Mouse (Mus musculus): ENCODE measurements at regions not wholly inside any gene's neighbourhood (a gene's known extent, or its start where the extent isn't known, plus 50 kb on each side); places are given as distances from the start of the nearest gene placed in this dataset.

- ATAC-seq (replicated peaks), result peak; percentile 58; the same call in 1 of the 2 replicates
- no peak overlapping the region for H3K4me3 ChIP-seq
- H3K9me3 ChIP-seq, result no peaks in the 10 kb centered on the region
- H3K4me1 ChIP-seq, result peaks cover 15% of the 10 kb centered on the region
- peak overlapping the region; percentile 42 for H3K27ac ChIP-seq
- H3K27me3 ChIP-seq (replicated peaks), result no peaks in the 10 kb centered on the region
- no peak overlapping the region for H3K9ac ChIP-seq
- no peak overlapping the region for H3K4me2 ChIP-seq
- H3K36me3 ChIP-seq (replicated peaks), result no peaks in the 10 kb centered on the region
- 39% methylated on average over 9 of the region's 9 CpGs for WGBS
Observed at GRCm38 (mm10) chr13:97548527-97548977, 211.9 kb downstream of the Gm10260 start.

- ATAC-seq (replicated peaks), result no peak
- Histone ChIP-seq H3K4me1 (peaks cover 15% of the 10 kb centered on the region), H3K27me3 (replicated peaks) (no peaks in the 10 kb centered on the region), H3K27ac (no peak overlapping the region), H3K4me2 (no peak overlapping the region), H3K9me3 (no peaks in the 10 kb centered on the region), H3K36me3 (replicated peaks) (no peaks in the 10 kb centered on the region), H3K4me3 (no peak overlapping the region), H3K9ac (no peak overlapping the region)
- WGBS, result 55% methylated on average over 5 of the region's 5 CpGs
Observed at GRCm38 (mm10) chr13:97546936-97547335, 213.5 kb downstream of the Gm10260 start.

- H3K36me3 ChIP-seq (replicated peaks), result no peaks in the 10 kb centered on the region
- H3K9ac ChIP-seq, result no peak overlapping the region
- H3K9me3 ChIP-seq, result no peaks in the 10 kb centered on the region
- H3K27ac ChIP-seq, result no peak overlapping the region
- no peak for ATAC-seq (replicated peaks)
- no peak overlapping the region for H3K4me3 ChIP-seq
- H3K27me3 ChIP-seq (replicated peaks), result no peaks in the 10 kb centered on the region
- H3K4me2 ChIP-seq, result no peak overlapping the region
- peaks cover 15% of the 10 kb centered on the region for H3K4me1 ChIP-seq
- WGBS, result 44% methylated on average over 9 of the region's 9 CpGs
Observed at GRCm38 (mm10) chr13:97545971-97546454, 214.4 kb downstream of the Gm10260 start.

GRCm38 (mm10) chr13:97539686-97540085, 220.7 kb downstream of the Gm10260 start:
- WGBS, result 73% methylated on average over 9 of the region's 9 CpGs
- no peak overlapping the region for H3K4me3 ChIP-seq
- no peak for ATAC-seq (replicated peaks)

GRCm38 (mm10) chr13:97538441-97538840, 222.0 kb downstream of the Gm10260 start:
- Histone ChIP-seq H3K36me3 (replicated peaks) (no peaks in the 10 kb centered on the region), H3K27me3 (replicated peaks) (no peaks in the 10 kb centered on the region), H3K4me1 (peaks cover 13% of the 10 kb centered on the region; the same call in 1 of the 2 replicates), H3K27ac (no peak overlapping the region), H3K9ac (no peak overlapping the region), H3K4me2 (0 out of 2 replicates have a peak overlapping the region, but pooled peaks have one; percentile 7), H3K4me3 (no peak overlapping the region), H3K9me3 (no peaks in the 10 kb centered on the region)
- ATAC-seq (replicated peaks), result no peak
- WGBS, result 92% methylated on average over 7 of the region's 7 CpGs

More at GRCm38 (mm10) chr13:97539686-97540085, 220.7 kb downstream of the Gm10260 start:
- Histone ChIP-seq H3K9me3 (no peaks in the 10 kb centered on the region), H3K27me3 (replicated peaks) (no peaks in the 10 kb centered on the region), H3K36me3 (replicated peaks) (no peaks in the 10 kb centered on the region), H3K4me1 (peaks cover 11% of the 10 kb centered on the region; the same call in 1 of the 2 replicates), H3K27ac (no peak overlapping the region), H3K9ac (no peak overlapping the region), H3K4me2 (no peak overlapping the region)

GRCm38 (mm10) chr13:97537686-97538085, 222.7 kb downstream of the Gm10260 start:
- Histone ChIP-seq H3K4me1 (peaks cover 13% of the 10 kb centered on the region; the same call in 1 of the 2 replicates), H3K9ac (no peak overlapping the region), H3K4me2 (no peak overlapping the region), H3K9me3 (no peaks in the 10 kb centered on the region), H3K27ac (no peak overlapping the region), H3K4me3 (no peak overlapping the region), H3K36me3 (replicated peaks) (no peaks in the 10 kb centered on the region), H3K27me3 (replicated peaks) (no peaks in the 10 kb centered on the region)
- no peak for ATAC-seq (replicated peaks)
- WGBS, result 63% methylated on average over 7 of the region's 7 CpGs

GRCm38 (mm10) chr13:97537206-97537605, 223.2 kb downstream of the Gm10260 start:
- Histone ChIP-seq H3K4me1 (peaks cover 13% of the 10 kb centered on the region; the same call in 1 of the 2 replicates), H3K9me3 (no peaks in the 10 kb centered on the region), H3K36me3 (replicated peaks) (no peaks in the 10 kb centered on the region), H3K4me2 (no peak overlapping the region), H3K27me3 (replicated peaks) (no peaks in the 10 kb centered on the region), H3K4me3 (no peak overlapping the region), H3K9ac (no peak overlapping the region), H3K27ac (no peak overlapping the region)
- ATAC-seq (replicated peaks), result no peak
- 59% methylated on average over 11 of the region's 11 CpGs for WGBS

GRCm38 (mm10) chr13:97533896-97534666, 226.4 kb downstream of the Gm10260 start:
- H3K27me3 ChIP-seq (replicated peaks), result no peaks in the 10 kb centered on the region
- no peaks in the 10 kb centered on the region for H3K36me3 ChIP-seq (replicated peaks)
- no peak overlapping the region for H3K4me2 ChIP-seq
- ATAC-seq (replicated peaks), result no peak
- 76% methylated on average over 11 of the region's 11 CpGs for WGBS
- H3K9ac ChIP-seq, result no peak overlapping the region
- 0 out of 2 replicates have a peak overlapping the region, but pooled peaks have one; percentile 26 for H3K27ac ChIP-seq
- H3K4me3 ChIP-seq, result no peak overlapping the region
- H3K9me3 ChIP-seq, result no peaks in the 10 kb centered on the region
- H3K4me1 ChIP-seq, result peaks cover 23% of the 10 kb centered on the region

GRCm38 (mm10) chr13:97531181-97531580, 229.3 kb downstream of the Gm10260 start:
- Histone ChIP-seq H3K9me3 (no peaks in the 10 kb centered on the region), H3K36me3 (replicated peaks) (no peaks in the 10 kb centered on the region), H3K27ac (no peak overlapping the region), H3K27me3 (replicated peaks) (no peaks in the 10 kb centered on the region), H3K4me3 (no peak overlapping the region), H3K9ac (no peak overlapping the region), H3K4me1 (peaks cover 12% of the 10 kb centered on the region), H3K4me2 (no peak overlapping the region)
- no peak for ATAC-seq (replicated peaks)
- WGBS, result 89% methylated on average over 2 of the region's 2 CpGs

- Histone ChIP-seq H3K4me1 (peaks cover 12% of the 10 kb centered on the region), H3K9me3 (no peaks in the 10 kb centered on the region), H3K9ac (no peak overlapping the region), H3K4me2 (no peak overlapping the region), H3K4me3 (no peak overlapping the region), H3K27me3 (replicated peaks) (no peaks in the 10 kb centered on the region), H3K36me3 (replicated peaks) (no peaks in the 10 kb centered on the region), H3K27ac (no peak overlapping the region)
- peak; percentile 82; the same call in 1 of the 2 replicates for ATAC-seq (replicated peaks)
- WGBS, result 14% methylated on average over 2 of the region's 2 CpGs
Observed at GRCm38 (mm10) chr13:97530570-97530969, 229.9 kb downstream of the Gm10260 start.

GRCm38 (mm10) chr13:97527958-97528357, 232.5 kb downstream of the Gm10260 start:
- no peak overlapping the region for H3K4me2 ChIP-seq
- WGBS, result 95% methylated on average over 2 of the region's 2 CpGs
- no peaks in the 10 kb centered on the region for H3K27me3 ChIP-seq (replicated peaks)
- H3K27ac ChIP-seq, result no peak overlapping the region
- no peaks in the 10 kb centered on the region for H3K36me3 ChIP-seq (replicated peaks)
- no peak overlapping the region for H3K9ac ChIP-seq
- peaks cover 21% of the 10 kb centered on the region for H3K4me1 ChIP-seq
- H3K4me3 ChIP-seq, result no peak overlapping the region
- ATAC-seq (replicated peaks), result no peak
- H3K9me3 ChIP-seq, result no peaks in the 10 kb centered on the region

- no peak for ATAC-seq (replicated peaks)
- Histone ChIP-seq H3K4me2 (no peak overlapping the region), H3K4me1 (peaks cover 14% of the 10 kb centered on the region), H3K9ac (no peak overlapping the region), H3K27me3 (replicated peaks) (no peaks in the 10 kb centered on the region), H3K27ac (no peak overlapping the region), H3K4me3 (no peak overlapping the region), H3K36me3 (replicated peaks) (no peaks in the 10 kb centered on the region), H3K9me3 (no peaks in the 10 kb centered on the region)
- 68% methylated on average over 7 of the region's 7 CpGs for WGBS
Observed at GRCm38 (mm10) chr13:97524847-97525434, 235.5 kb downstream of the Gm10260 start.
